In genomic region chr2:90490279-90491046, GRCm38 (mm10) we compare ENCODE assay signal across 8 mouse cellular contexts.
A peak's percentile ranks its signal among the peaks of the same experiment; 100 is the strongest.
DNase-seq lines count a peak whose midpoint lies in the region; ATAC-seq and TF ChIP-seq lines count a peak whose summit lies in the region.

No protein-coding gene starts in this region.

- H3K4me1 ChIP-seq in kidney, adult 2 months (ENCODE audit: control insufficient read depth, insufficient read depth, low read length): peaks cover 45% of the 10 kb centered on the region
- H3K4me1 ChIP-seq in kidney, embryonic 14.5 days (ENCODE audit: control insufficient read depth, insufficient read depth, low read length): peaks cover 10% of the 10 kb centered on the region

- peak; percentile 67 for DNase-seq in kidney, adult 2 months
- DNase-seq in brain, adult 2 months (ENCODE audit: low read depth, low spot score): peak; percentile 73
- peak; percentile 33 for DNase-seq in retina, embryonic 14.5 days (ENCODE audit: low spot score)
- no peak for DNase-seq in layer of hippocampus, postnatal 10 days (ENCODE audit: low spot score in 2 of 2)
- DNase-seq in left cerebral cortex, adult 18-20 months (ENCODE audit: low spot score in 2 of 2): no peak
- DNase-seq in right cerebral cortex, adult 2 months (ENCODE audit: low spot score in 2 of 2): no peak

- 38% methylated on average over 13 of the region's 13 CpGs for WGBS in kidney, adult 2 months
- 64% methylated on average over 13 of the region's 13 CpGs for WGBS in kidney, embryonic 14.5 days

- no peaks in the 10 kb centered on the region for H3K9me3 ChIP-seq in kidney, embryonic 14.5 days (ENCODE audit: control insufficient read depth, low read length)

- H3K27ac ChIP-seq in kidney, adult 2 months (ENCODE audit: insufficient read depth, low read depth, low read length): peak overlapping the region; percentile 45
- H3K27ac ChIP-seq in kidney, embryonic 14.5 days (ENCODE audit: low read depth, low read length): no peak overlapping the region

- no peak overlapping the region for H3K4me3 ChIP-seq in kidney, adult 2 months (ENCODE audit: insufficient read depth, low read depth, low read length)
- no peak overlapping the region for H3K4me3 ChIP-seq in kidney, embryonic 14.5 days (ENCODE audit: low read length)

- no peaks in the 10 kb centered on the region for H3K27me3 ChIP-seq in kidney, adult 2 months (replicated peaks; ENCODE audit: control insufficient read depth, insufficient read depth, low read length)
- H3K27me3 ChIP-seq in kidney, embryonic 14.5 days (ENCODE audit: control insufficient read depth, insufficient read depth, low read length): no peaks in the 10 kb centered on the region

- no peak for ATAC-seq in kidney, embryonic 14.5 days (ENCODE audit: low FRiP score, low TSS enrichment)
- peak; percentile 30 for ATAC-seq in inflammation-experienced regulatory T-cells, adult 6 months

- H3K9ac ChIP-seq in kidney, embryonic 14.5 days (ENCODE audit: low read depth, low read length): no peak overlapping the region

- H3K36me3 ChIP-seq in kidney, adult 2 months (ENCODE audit: control insufficient read depth, insufficient read depth, low read length): no peaks in the 10 kb centered on the region
- H3K36me3 ChIP-seq in kidney, embryonic 14.5 days (ENCODE audit: control insufficient read depth, insufficient read depth, low read length): no peaks in the 10 kb centered on the region

- H3K4me2 ChIP-seq in kidney, embryonic 14.5 days (replicated peaks; ENCODE audit: low read depth, low read length): no peak overlapping the region

- TF ChIP-seq CTCF in kidney, adult 2 months (conservative IDR thresholded peaks at IDR 0.05; ENCODE audit: insufficient read depth, insufficient read length, low read depth, low read length): no peak

- no peak for TF ChIP-seq POLR2A in kidney, adult 2 months (IDR thresholded peaks at IDR 0.05; ENCODE audit: low read depth, low read length)

Comparison
In these comparisons a context has a peak if more than half of its experiments do, and no peak if none do; other contexts are left out.
1. DNase-seq: peak in kidney, adult 2 months (single experiment), brain, adult 2 months (single experiment) and retina, embryonic 14.5 days (single experiment); none in layer of hippocampus, postnatal 10 days (0 of 2), left cerebral cortex, adult 18-20 months (0 of 2) and right cerebral cortex, adult 2 months (0 of 2).